Mouse (Mus musculus) megakaryocyte, embryonic 14.5 days (primary cell): ENCODE measurements around the gene Adra2c.

Source experiments
- FLI1 ChIP-seq: IDR thresholded peaks from 2 replicates; pipeline ENCODE4 v1.6.1; 2012; ENCODE audit warnings: low read length, inconsistent platforms, mixed read lengths
- GATA1 ChIP-seq: IDR thresholded peaks from 3 replicates; pipeline ENCODE4 v1.6.1; 2012; ENCODE audit warnings: mixed read lengths, low read length, inconsistent platforms, borderline replicate concordance

- TF ChIP-seq FLI1 (no peak), GATA1 (no peak)
These were observed 1.5 kb downstream of the Adra2c start for GRCm38 (mm10) chr5:35279696-35280001.
